Mouse (Mus musculus): Measurements from ENCODE around the gene Col4a2. TPM values are rescaled to one million over a fixed set of nuclear protein-coding genes. Genes with fewer than 3 reads are reported as not detected.

Col4a2 gene
- polyA plus RNA-seq, 1 experiment from 2014 or later = 52.5 TPM

DNA sequence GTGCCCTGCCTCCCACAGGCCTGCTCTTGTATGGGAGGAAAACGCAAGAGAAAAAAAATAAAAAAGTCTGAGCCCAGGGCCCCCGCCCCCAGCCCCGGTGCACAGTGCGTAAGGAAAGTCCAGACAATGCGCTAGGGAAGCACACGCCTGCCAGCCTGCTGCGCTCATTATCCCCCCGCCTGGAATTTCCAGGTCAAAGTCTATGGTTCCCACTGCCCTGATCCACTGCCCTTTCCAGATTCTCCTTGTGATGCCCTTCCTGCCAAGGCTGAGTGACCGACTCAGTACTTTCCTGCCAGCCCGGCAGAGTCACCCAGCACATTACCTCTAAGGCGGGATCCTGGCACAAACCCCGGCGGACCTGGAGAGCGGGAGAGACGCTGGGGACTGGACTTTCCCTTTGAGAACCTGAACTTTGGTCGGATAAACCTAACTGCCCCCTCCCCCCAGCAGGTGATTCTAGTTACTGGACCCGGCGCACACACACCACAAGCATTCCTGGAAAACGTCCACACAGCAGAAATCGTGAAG lies 33.2 kb upstream of the Col4a2 start:
- ATAC-seq (ENCODE audit: low read depth) = no peak; the same call in 1 of the 2 replicates
- Histone ChIP-seq H3K9ac (no peak overlapping the region), H3K27ac (replicated peaks) (peak overlapping the region; percentile 4; the same call in 1 of the 2 replicates), H3K4me3 (no peak overlapping the region), H3K4me1 (replicated peaks) (peaks cover 29% of the 10 kb centered on the region), H3K27me3 (no peaks in the 10 kb centered on the region), H3K9me3 (no peaks in the 10 kb centered on the region), H3K4me2 (no peak overlapping the region), H3K36me3 (no peaks in the 10 kb centered on the region)
- WGBS = 67% methylated on average over 20 of the region's 20 CpGs

DNA sequence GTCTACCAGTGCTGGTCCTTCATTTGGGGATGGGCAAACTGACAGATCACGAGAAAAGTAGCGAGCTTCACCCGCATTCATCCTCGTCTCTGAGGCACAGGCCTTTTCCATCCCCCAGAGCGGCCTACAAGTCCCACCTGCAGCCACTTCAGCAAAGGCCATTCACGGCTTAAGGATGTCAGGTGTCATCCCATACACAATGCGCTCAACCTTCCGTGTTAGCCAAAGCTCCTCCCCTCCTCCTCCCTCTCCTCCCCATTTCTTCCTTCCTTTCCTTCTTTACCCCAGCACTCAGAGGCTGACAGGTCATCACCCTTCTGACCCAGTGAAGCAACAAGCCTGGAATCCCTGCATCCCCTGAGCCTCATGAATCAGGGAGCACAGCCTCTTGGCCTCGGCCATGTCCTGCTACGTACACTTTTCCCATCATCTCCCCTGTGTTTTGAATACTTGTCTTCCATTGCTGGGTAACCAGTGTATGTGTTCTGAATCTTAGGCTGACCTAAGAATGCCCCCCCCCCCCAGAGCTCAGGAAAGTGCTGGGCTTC lies 31.8 kb upstream of the Col4a2 start:
- Histone ChIP-seq H3K27ac (replicated peaks) (no peak overlapping the region), H3K9me3 (no peaks in the 10 kb centered on the region), H3K27me3 (no peaks in the 10 kb centered on the region), H3K4me2 (no peak overlapping the region), H3K4me1 (replicated peaks) (peaks cover 29% of the 10 kb centered on the region), H3K36me3 (no peaks in the 10 kb centered on the region), H3K9ac (no peak overlapping the region), H3K4me3 (no peak overlapping the region)
- ATAC-seq (ENCODE audit: low read depth) = no peak
- 88% methylated on average over 10 of the region's 10 CpGs for WGBS

- ATAC-seq (ENCODE audit: low read depth) = no peak; the same call in 1 of the 2 replicates
These were observed 30.5 kb upstream of the Col4a2 start for GRCm38 (mm10) chr8:11282139-11282538.

DNA sequence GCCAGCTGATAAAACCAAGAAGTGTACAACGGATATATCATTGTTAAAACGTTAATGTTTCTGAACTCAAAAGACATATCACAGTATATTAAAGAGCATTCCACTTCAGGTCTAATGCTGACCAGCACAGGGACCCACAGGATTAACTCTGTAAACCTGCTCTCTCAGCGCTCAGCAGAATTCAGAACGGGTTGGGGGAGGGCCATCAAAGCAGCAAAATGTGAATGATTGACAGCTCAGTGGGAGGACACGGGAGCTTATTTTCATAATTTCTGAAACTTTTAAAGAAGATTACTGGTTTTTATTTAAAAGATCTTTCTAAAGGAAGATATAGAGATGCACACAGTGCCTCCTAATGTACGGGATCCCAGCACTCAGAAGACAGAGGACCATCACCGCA lies 29.9 kb upstream of the Col4a2 start:
- no peak for ATAC-seq (ENCODE audit: low read depth)
- no peaks in the 10 kb centered on the region for H3K36me3 ChIP-seq
- no peak overlapping the region for H3K27ac ChIP-seq (replicated peaks)
- H3K4me2 ChIP-seq = no peak overlapping the region
- no peak overlapping the region for H3K9ac ChIP-seq
- H3K9me3 ChIP-seq = no peaks in the 10 kb centered on the region
- peaks cover 30% of the 10 kb centered on the region for H3K4me1 ChIP-seq (replicated peaks)
- WGBS = 89% methylated on average over 7 of the region's 7 CpGs
- no peak overlapping the region for H3K4me3 ChIP-seq
- H3K27me3 ChIP-seq = no peaks in the 10 kb centered on the region

More at GRCm38 (mm10) chr8:11282139-11282538, 30.5 kb upstream of the Col4a2 start:
- H3K36me3 ChIP-seq = no peaks in the 10 kb centered on the region
- H3K27me3 ChIP-seq = no peaks in the 10 kb centered on the region
- peaks cover 29% of the 10 kb centered on the region for H3K4me1 ChIP-seq (replicated peaks)
- H3K27ac ChIP-seq (replicated peaks) = no peak overlapping the region
- no peak overlapping the region for H3K9ac ChIP-seq
- H3K9me3 ChIP-seq = no peaks in the 10 kb centered on the region
- no peak overlapping the region for H3K4me2 ChIP-seq
- 63% methylated on average over 10 of the region's 10 CpGs for WGBS
- H3K4me3 ChIP-seq = no peak overlapping the region

GRCm38 (mm10) chr8:11283217-11283616 lies 29.4 kb upstream of the Col4a2 start:
- 68% methylated on average over 10 of the region's 10 CpGs for WGBS
- Histone ChIP-seq H3K4me2 (no peak overlapping the region), H3K27ac (replicated peaks) (no peak overlapping the region), H3K36me3 (no peaks in the 10 kb centered on the region), H3K27me3 (no peaks in the 10 kb centered on the region), H3K9me3 (no peaks in the 10 kb centered on the region), H3K4me3 (no peak overlapping the region), H3K4me1 (replicated peaks) (peaks cover 34% of the 10 kb centered on the region), H3K9ac (no peak overlapping the region)
- ATAC-seq (ENCODE audit: low read depth) = no peak

DNA sequence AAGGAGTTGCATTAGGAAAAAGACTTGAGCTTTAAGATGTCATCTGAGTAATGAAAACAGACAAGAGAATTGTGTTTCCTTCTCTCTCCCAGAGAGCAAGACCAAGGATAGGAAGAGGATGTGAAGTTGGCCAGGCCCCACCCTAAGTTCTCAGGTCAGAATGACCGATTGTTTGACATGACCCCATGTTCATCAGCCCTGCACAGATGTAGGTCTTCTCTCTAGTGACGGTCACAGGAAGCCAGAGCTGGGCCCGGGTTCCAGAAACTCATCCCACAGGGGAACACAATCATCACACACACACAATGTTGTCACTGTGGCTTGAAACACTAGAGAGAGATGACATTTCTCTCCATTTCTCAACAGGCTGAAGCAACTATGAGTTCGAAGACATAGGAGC lies 27.2 kb upstream of the Col4a2 start:
- Histone ChIP-seq H3K36me3 (no peaks in the 10 kb centered on the region), H3K9ac (no peak overlapping the region), H3K4me3 (no peak overlapping the region), H3K27ac (replicated peaks) (no peak overlapping the region), H3K9me3 (no peaks in the 10 kb centered on the region), H3K27me3 (no peaks in the 10 kb centered on the region), H3K4me2 (no peak overlapping the region), H3K4me1 (replicated peaks) (peaks cover 24% of the 10 kb centered on the region; the same call in 1 of the 2 replicates)
- ATAC-seq (ENCODE audit: low read depth) = no peak
- WGBS = 86% methylated on average over 4 of the region's 4 CpGs

DNA sequence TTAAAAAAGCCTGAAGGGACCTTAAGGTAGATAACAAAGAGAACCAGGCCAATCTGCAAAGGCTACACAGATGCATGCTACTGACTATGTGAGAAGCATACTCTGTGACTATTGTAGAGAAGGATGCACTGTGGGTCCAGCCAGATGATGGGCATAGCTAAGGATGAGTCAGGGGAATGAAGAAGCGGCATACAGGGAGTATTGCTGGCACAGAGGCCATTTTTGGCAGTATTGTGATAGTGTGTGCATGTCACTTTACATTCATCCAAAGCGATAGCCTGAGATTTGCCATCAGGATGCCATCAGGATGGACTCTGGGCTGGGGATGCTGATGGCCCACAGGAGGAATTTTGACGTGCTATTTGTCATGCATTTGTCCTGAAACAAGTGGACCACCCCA lies 25.5 kb upstream of the Col4a2 start:
- Histone ChIP-seq H3K4me1 (replicated peaks) (peaks cover 24% of the 10 kb centered on the region; the same call in 1 of the 2 replicates), H3K9me3 (no peaks in the 10 kb centered on the region), H3K9ac (no peak overlapping the region), H3K27ac (replicated peaks) (no peak overlapping the region), H3K36me3 (no peaks in the 10 kb centered on the region), H3K27me3 (no peaks in the 10 kb centered on the region), H3K4me2 (no peak overlapping the region), H3K4me3 (no peak overlapping the region)
- ATAC-seq (ENCODE audit: low read depth) = no peak
- 63% methylated on average over 3 of the region's 3 CpGs for WGBS

- Histone ChIP-seq H3K9ac (no peak overlapping the region), H3K4me3 (no peak overlapping the region), H3K27ac (replicated peaks) (no peak overlapping the region), H3K4me2 (no peak overlapping the region), H3K9me3 (no peaks in the 10 kb centered on the region), H3K27me3 (no peaks in the 10 kb centered on the region), H3K36me3 (no peaks in the 10 kb centered on the region), H3K4me1 (replicated peaks) (peaks cover 16% of the 10 kb centered on the region; the same call in 1 of the 2 replicates)
- no peak for ATAC-seq (ENCODE audit: low read depth)
- 55% methylated on average over 6 of the region's 6 CpGs for WGBS
These were observed 24.3 kb upstream of the Col4a2 start for GRCm38 (mm10) chr8:11288286-11288685.

- Histone ChIP-seq H3K27ac (replicated peaks) (no peak overlapping the region), H3K4me3 (no peak overlapping the region), H3K36me3 (no peaks in the 10 kb centered on the region), H3K9ac (no peak overlapping the region), H3K4me2 (no peak overlapping the region), H3K27me3 (no peaks in the 10 kb centered on the region), H3K4me1 (replicated peaks) (peaks cover 11% of the 10 kb centered on the region; the same call in 1 of the 2 replicates), H3K9me3 (no peaks in the 10 kb centered on the region)
- WGBS = 0% methylated on average over 1 of the region's 1 CpGs
- ATAC-seq (ENCODE audit: low read depth) = no peak
These were observed 22.1 kb upstream of the Col4a2 start for GRCm38 (mm10) chr8:11290533-11290932.

DNA sequence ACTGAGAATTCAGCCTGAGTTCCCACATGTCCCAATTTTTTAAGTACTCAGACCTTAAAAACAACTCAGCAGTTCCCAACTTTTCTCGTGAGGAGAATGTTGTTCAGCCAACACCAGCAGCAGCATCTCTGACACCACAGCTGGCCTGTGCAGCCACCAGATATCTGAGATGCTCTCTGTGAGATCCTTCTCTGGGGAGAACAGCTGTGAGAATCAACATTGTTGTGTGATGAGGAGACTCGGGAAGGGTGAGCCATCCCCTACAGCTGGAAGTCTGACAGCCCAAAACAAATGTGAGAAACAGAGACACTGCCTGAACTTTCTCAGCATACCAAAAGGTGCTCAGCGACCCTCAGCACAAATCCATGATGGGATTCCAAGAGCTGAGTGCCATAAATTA lies 20.0 kb upstream of the Col4a2 start:
- 47% methylated on average over 3 of the region's 3 CpGs for WGBS
- Histone ChIP-seq H3K4me3 (no peak overlapping the region), H3K4me2 (no peak overlapping the region), H3K4me1 (replicated peaks) (peaks cover 10% of the 10 kb centered on the region; the same call in 1 of the 2 replicates), H3K36me3 (no peaks in the 10 kb centered on the region), H3K27me3 (no peaks in the 10 kb centered on the region), H3K9me3 (no peaks in the 10 kb centered on the region), H3K27ac (replicated peaks) (no peak overlapping the region), H3K9ac (no peak overlapping the region)
- no peak for ATAC-seq (ENCODE audit: low read depth)

GRCm38 (mm10) chr8:11296282-11296943 lies 16.2 kb upstream of the Col4a2 start:
- Histone ChIP-seq H3K4me2 (no peak overlapping the region), H3K9ac (no peak overlapping the region), H3K4me3 (no peak overlapping the region), H3K27me3 (no peaks in the 10 kb centered on the region), H3K4me1 (replicated peaks) (peaks cover 8% of the 10 kb centered on the region; the same call in 1 of the 2 replicates), H3K9me3 (no peaks in the 10 kb centered on the region), H3K36me3 (no peaks in the 10 kb centered on the region), H3K27ac (replicated peaks) (no peak overlapping the region)
- ATAC-seq (ENCODE audit: low read depth) = no peak
- 85% methylated on average over 10 of the region's 10 CpGs for WGBS

- peaks cover 8% of the 10 kb centered on the region; the same call in 1 of the 2 replicates for H3K4me1 ChIP-seq (replicated peaks)
- no peak overlapping the region for H3K9ac ChIP-seq
- no peaks in the 10 kb centered on the region for H3K36me3 ChIP-seq
- WGBS = 79% methylated on average over 8 of the region's 8 CpGs
- no peak overlapping the region for H3K4me3 ChIP-seq
- no peak for ATAC-seq (ENCODE audit: low read depth)
- no peak overlapping the region for H3K4me2 ChIP-seq
- no peaks in the 10 kb centered on the region for H3K27me3 ChIP-seq
- no peak overlapping the region for H3K27ac ChIP-seq (replicated peaks)
- no peaks in the 10 kb centered on the region for H3K9me3 ChIP-seq
These were observed 15.3 kb upstream of the Col4a2 start for GRCm38 (mm10) chr8:11297141-11297838.

Measured in neural tube, embryonic 13.5 days (tissue).